Comparison of ENCODE assay signal across 7 mouse cellular contexts in genomic region chr14:72187329-72187984, GRCm38 (mm10).
DNase-seq lines count a peak whose midpoint lies in the region; ATAC-seq and TF ChIP-seq lines count a peak whose summit lies in the region.

No protein-coding gene starts in this region.

- ATAC-seq in embryonic facial prominence, embryonic 14.5 days (ENCODE audit: low read depth): no peak
- no peak for ATAC-seq in intestine, postnatal 0 days
- no peak for ATAC-seq in limb, embryonic 14.5 days (ENCODE audit: low FRiP score, low read depth)

- H3K4me2 ChIP-seq in embryonic facial prominence, embryonic 14.5 days (ENCODE audit: low read depth, low read length): no peak overlapping the region
- no peak overlapping the region for H3K4me2 ChIP-seq in intestine, postnatal 0 days (replicated peaks; ENCODE audit: low read depth)
- H3K4me2 ChIP-seq in limb, embryonic 14.5 days (replicated peaks; ENCODE audit: low read depth, low read length, severe bottlenecking): no peak overlapping the region

- no peaks in the 10 kb centered on the region for H3K27me3 ChIP-seq in embryonic facial prominence, embryonic 14.5 days (replicated peaks; ENCODE audit: control insufficient read depth, insufficient read depth, low read length)
- no peaks in the 10 kb centered on the region for H3K27me3 ChIP-seq in intestine, postnatal 0 days (replicated peaks; ENCODE audit: control insufficient read depth, insufficient read depth, low read length)
- no peaks in the 10 kb centered on the region for H3K27me3 ChIP-seq in limb, embryonic 14.5 days (ENCODE audit: control insufficient read depth, insufficient read depth, low read length)

- peak; percentile 80 for TF ChIP-seq CTCF in intestine, postnatal 0 days (IDR thresholded peaks at IDR 0.05; ENCODE audit: low read depth)

- H3K9ac ChIP-seq in embryonic facial prominence, embryonic 14.5 days (ENCODE audit: low read depth, low read length): no peak overlapping the region
- no peak overlapping the region for H3K9ac ChIP-seq in intestine, postnatal 0 days (ENCODE audit: low read depth, low read length)
- H3K9ac ChIP-seq in limb, embryonic 14.5 days (ENCODE audit: low read depth, low read length, severe bottlenecking): no peak overlapping the region

- H3K4me1 ChIP-seq in embryonic facial prominence, embryonic 14.5 days (ENCODE audit: control insufficient read depth, insufficient read depth, low read length): no peaks in the 10 kb centered on the region
- H3K4me1 ChIP-seq in intestine, postnatal 0 days (replicated peaks; ENCODE audit: control insufficient read depth, insufficient read depth, low read length): no peaks in the 10 kb centered on the region
- 0 out of 2 replicates have a peak, but pooled peaks cover 5% of the 10 kb centered on the region for H3K4me1 ChIP-seq in limb, embryonic 14.5 days (ENCODE audit: control insufficient read depth, insufficient read depth, low read length)

- H3K9me3 ChIP-seq in embryonic facial prominence, embryonic 14.5 days (ENCODE audit: control insufficient read depth, low read length): no peaks in the 10 kb centered on the region
- H3K9me3 ChIP-seq in intestine, postnatal 0 days (ENCODE audit: control insufficient read depth): no peaks in the 10 kb centered on the region
- H3K9me3 ChIP-seq in limb, embryonic 14.5 days (ENCODE audit: control insufficient read depth, low read length): no peaks in the 10 kb centered on the region

- TF ChIP-seq POLR2A in limb, embryonic 14.5 days (IDR thresholded peaks at IDR 0.05; ENCODE audit: borderline replicate concordance, extremely low read depth, insufficient read depth, insufficient read length): no peak

- no peaks in the 10 kb centered on the region for H3K36me3 ChIP-seq in embryonic facial prominence, embryonic 14.5 days (ENCODE audit: control insufficient read depth, insufficient read depth, low read length)
- H3K36me3 ChIP-seq in intestine, postnatal 0 days (ENCODE audit: control insufficient read depth, insufficient read depth): no peaks in the 10 kb centered on the region
- no peaks in the 10 kb centered on the region for H3K36me3 ChIP-seq in limb, embryonic 14.5 days (ENCODE audit: control insufficient read depth, insufficient read depth, low read length)

- no peak overlapping the region for H3K4me3 ChIP-seq in embryonic facial prominence, embryonic 14.5 days (ENCODE audit: low read depth, low read length)
- H3K4me3 ChIP-seq in intestine, postnatal 0 days (ENCODE audit: low read depth, low read length): no peak overlapping the region
- no peak overlapping the region for H3K4me3 ChIP-seq in limb, embryonic 14.5 days (replicated peaks; ENCODE audit: low read length)

- 19% methylated on average over 5 of the region's 5 CpGs for WGBS in embryonic facial prominence, embryonic 14.5 days
- WGBS in intestine, postnatal 0 days: 18% methylated on average over 5 of the region's 5 CpGs
- 17% methylated on average over 5 of the region's 5 CpGs for WGBS in limb, embryonic 14.5 days

- H3K27ac ChIP-seq in embryonic facial prominence, embryonic 14.5 days (replicated peaks; ENCODE audit: low read depth, low read length): no peak overlapping the region
- H3K27ac ChIP-seq in intestine, postnatal 0 days (ENCODE audit: low read depth, low read length): no peak overlapping the region
- no peak overlapping the region for H3K27ac ChIP-seq in limb, embryonic 14.5 days (replicated peaks; ENCODE audit: low read depth, low read length)

- peak; percentile 45 for DNase-seq in MN1 (ENCODE audit: low spot score)
- DNase-seq in adrenal gland, postnatal 25 days: peak; percentile 4
- DNase-seq in embryonic facial prominence, embryonic 14.5 days (ENCODE audit: low spot score): peak; percentile 48
- DNase-seq in limb, embryonic 14.5 days (ENCODE audit: low spot score): peak; percentile 23
- DNase-seq in right cerebral cortex, postnatal 25 days: peak; percentile 39
- DNase-seq in ovary, postnatal 10 days (ENCODE audit: low spot score): no peak
